Mouse (Mus musculus) neural tube, embryonic 14.5 days (tissue): Measurements from ENCODE around the gene Gm20388. TPM values are rescaled to one million over a fixed set of nuclear protein-coding genes. Genes with fewer than 3 reads are reported as not detected.

Experiments used
- ATAC-seq: fragments of 200-750 bp; cut with Nextera tagmentation; 2 replicates; pipeline ENCODE4 v1.8.0; 2017; ENCODE audit warnings: low read depth, mild to moderate bottlenecking, moderate TSS enrichment, moderate library complexity
- H3K27ac ChIP-seq: fragments of 300-500 bp; sonication (generic); 2 replicates; pipeline ENCODE4 v1.5.1; 2014; ENCODE audit warnings: low read depth, mild to moderate bottlenecking, control low read depth, low read length, moderate library complexity, mixed read lengths
- H3K27me3 ChIP-seq: fragments of 300-500 bp; sonication (generic); 2 replicates; pipeline ENCODE4 v1.6.1; 2014; ENCODE audit warnings: low read length; ENCODE audit not compliant: control insufficient read depth, insufficient read depth
- H3K36me3 ChIP-seq: fragments of 300-500 bp; sonication (generic); 2 replicates; pipeline ENCODE4 v1.6.1; 2014; ENCODE audit warnings: low read length, mixed read lengths; ENCODE audit not compliant: control insufficient read depth, insufficient read depth
- H3K4me1 ChIP-seq: fragments of 300-500 bp; sonication (generic); 2 replicates; pipeline ENCODE4 v1.6.1; 2014; ENCODE audit warnings: low read length; ENCODE audit not compliant: control insufficient read depth, insufficient read depth
- H3K4me2 ChIP-seq: fragments of 300-500 bp; sonication (generic); 2 replicates; pipeline ENCODE4 v1.6.1; 2014; ENCODE audit warnings: mild to moderate bottlenecking, low read depth, low read length, control low read depth
- H3K4me3 ChIP-seq: fragments of 300-500 bp; sonication (generic); 2 replicates; pipeline ENCODE4 v1.5.1; 2014; ENCODE audit warnings: low read depth, low read length, control low read depth, mixed read lengths
- H3K9ac ChIP-seq: fragments of 300-500 bp; sonication (generic); replicated peaks from 2 replicates; pipeline ENCODE4 v1.6.1; 2014; ENCODE audit warnings: low read depth, mild to moderate bottlenecking, control low read depth, low read length, mixed read lengths
- H3K9me3 ChIP-seq: fragments of 300-500 bp; sonication (generic); 2 replicates; pipeline ENCODE4 v1.6.1; 2016; ENCODE audit warnings: low read length; ENCODE audit not compliant: control insufficient read depth
- WGBS: fragments of 180-500 bp; shearing (Covaris S2); extraction: QIAGEN DNeasy Blood & Tissue Kit; methylation state at CpG from one replicate; pipeline ENCODE4 v1.1.7; 2014; 5-methylcytosine and 5-hydroxymethylcytosine counted together
- polyA plus RNA-seq: library from polyadenylated mRNA; unstranded; fragments of >200 nt; fragmentation: Nextera tagmentation; extraction: Ambion mirVana; gene quantifications from 2 replicates; pipeline ENCODE4 v1.2.1, GENCODE M21; 2014

Gm20388 gene
- polyA plus RNA-seq, 1 experiment from 2014 or later, result 10.3 TPM

DNA sequence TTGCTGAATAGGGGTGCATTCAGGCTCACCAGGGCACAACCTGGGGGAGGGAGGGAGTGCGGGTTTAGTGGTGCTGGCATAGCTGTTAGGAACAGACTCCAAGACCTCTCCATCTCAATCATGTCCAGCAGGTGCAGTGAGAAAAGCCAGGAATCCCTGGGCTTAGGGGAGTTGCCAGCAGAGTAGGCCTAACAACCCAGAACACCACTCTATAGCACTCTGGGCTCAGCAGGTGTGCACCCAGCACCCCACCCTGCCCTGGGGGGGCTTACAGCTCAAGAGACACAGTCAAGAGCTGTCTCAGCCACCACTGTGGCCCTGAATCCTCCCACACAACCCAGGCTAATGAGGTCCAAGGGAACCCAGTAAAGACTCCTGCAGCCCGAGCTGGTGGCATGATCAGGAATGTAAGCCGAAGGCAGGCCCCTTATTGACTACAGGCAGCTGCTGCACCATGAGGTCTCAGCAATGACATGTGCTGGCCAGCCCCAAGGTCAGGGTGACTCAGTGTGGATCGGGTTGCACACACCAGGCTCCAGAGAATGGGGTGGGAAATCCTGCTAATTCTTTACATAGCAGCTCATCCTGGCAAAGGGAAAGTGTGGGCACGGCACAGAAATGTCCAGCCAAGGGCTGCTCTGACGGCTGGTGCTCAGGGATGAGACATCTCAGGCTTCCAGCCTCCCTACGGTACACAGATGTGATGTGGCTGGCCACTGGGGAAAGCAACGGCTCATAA, 1991.0 kb downstream of the Gm20388 start:
- Histone ChIP-seq H3K27me3 (no peaks in the 10 kb centered on the region), H3K36me3 (no peaks in the 10 kb centered on the region), H3K9me3 (no peaks in the 10 kb centered on the region), H3K4me3 (0 out of 2 replicates have a peak overlapping the region, but pooled peaks have one; percentile 0), H3K27ac (no peak overlapping the region), H3K4me1 (peaks cover 31% of the 10 kb centered on the region), H3K9ac (no peak overlapping the region; the same call in 1 of the 2 replicates), H3K4me2 (peak overlapping the region; percentile 6; the same call in 1 of the 2 replicates)
- WGBS, result 56% methylated on average over 8 of the region's 8 CpGs
- no peak for ATAC-seq

- Histone ChIP-seq H3K9ac (peak overlapping the region; percentile 32; the same call in 1 of the 2 replicates), H3K4me1 (peaks cover 20% of the 10 kb centered on the region), H3K9me3 (no peaks in the 10 kb centered on the region), H3K4me3 (peak overlapping the region; percentile 12; the same call in 1 of the 2 replicates), H3K27ac (no peak overlapping the region), H3K27me3 (no peaks in the 10 kb centered on the region), H3K4me2 (no peak overlapping the region), H3K36me3 (no peaks in the 10 kb centered on the region)
- WGBS, result 68% methylated on average over 6 of the region's 6 CpGs
- ATAC-seq, result no peak
Measured at GRCm38 (mm10) chr8:121903977-121904376, 1993.3 kb downstream of the Gm20388 start.

DNA sequence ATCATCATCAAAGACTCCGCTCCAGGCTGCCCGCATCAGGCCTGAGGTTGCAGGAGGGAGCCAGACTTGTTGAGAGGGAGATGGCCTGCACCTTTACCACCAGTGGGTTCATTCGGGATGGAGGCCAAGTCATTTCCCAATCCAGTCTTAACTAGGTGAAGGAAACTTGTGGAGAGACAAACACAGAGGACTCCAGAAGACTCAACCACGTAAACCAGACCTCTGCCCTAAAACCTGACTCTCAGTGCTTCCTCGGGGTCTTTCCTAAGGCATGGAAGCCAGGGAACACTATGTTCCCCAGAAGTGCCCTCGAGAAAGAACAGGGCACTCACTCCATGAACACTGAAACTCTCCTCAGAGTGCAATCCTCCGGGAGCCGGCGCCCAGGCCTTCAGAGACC, 1994.4 kb downstream of the Gm20388 start:
- no peaks in the 10 kb centered on the region for H3K27me3 ChIP-seq
- peaks cover 17% of the 10 kb centered on the region for H3K4me1 ChIP-seq
- no peaks in the 10 kb centered on the region for H3K9me3 ChIP-seq
- no peaks in the 10 kb centered on the region for H3K36me3 ChIP-seq
- ATAC-seq, result no peak
- no peak overlapping the region; the same call in 1 of the 2 replicates for H3K4me2 ChIP-seq
- WGBS, result 85% methylated on average over 9 of the region's 9 CpGs
- peak overlapping the region; percentile 2; the same call in 1 of the 2 replicates for H3K4me3 ChIP-seq
- peak overlapping the region; percentile 44; the same call in 1 of the 2 replicates for H3K9ac ChIP-seq
- H3K27ac ChIP-seq, result no peak overlapping the region

DNA sequence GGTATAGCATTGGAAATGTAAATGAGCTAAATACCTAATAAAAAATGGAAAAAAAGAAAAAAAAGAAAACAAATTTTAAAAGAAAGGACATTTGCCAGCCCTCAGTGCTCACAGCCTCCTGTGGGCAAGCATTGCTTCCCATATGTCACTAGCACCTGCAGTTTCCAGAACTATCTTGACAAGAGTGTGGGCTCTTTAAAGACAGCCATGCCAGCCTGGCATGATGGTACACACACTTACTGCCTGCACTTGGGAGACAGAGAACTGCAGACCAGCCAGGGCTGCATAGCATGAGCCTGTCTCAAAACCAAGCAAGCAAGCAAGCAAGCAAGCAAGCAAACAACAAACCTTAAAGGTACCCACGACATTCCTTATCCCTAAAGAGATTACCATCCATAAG, 1994.8 kb downstream of the Gm20388 start:
- WGBS, result 55% methylated on average over 1 of the region's 1 CpGs
- Histone ChIP-seq H3K4me1 (peaks cover 17% of the 10 kb centered on the region), H3K9me3 (no peaks in the 10 kb centered on the region), H3K36me3 (no peaks in the 10 kb centered on the region), H3K27ac (no peak overlapping the region), H3K4me3 (peak overlapping the region; percentile 44), H3K27me3 (no peaks in the 10 kb centered on the region), H3K4me2 (peak overlapping the region; percentile 89), H3K9ac (peak overlapping the region; percentile 44; the same call in 1 of the 2 replicates)
- ATAC-seq, result no peak

- no peak overlapping the region for H3K27ac ChIP-seq
- H3K27me3 ChIP-seq, result no peaks in the 10 kb centered on the region
- no peak for ATAC-seq
- H3K9me3 ChIP-seq, result no peaks in the 10 kb centered on the region
- peaks cover 17% of the 10 kb centered on the region for H3K4me1 ChIP-seq
- H3K9ac ChIP-seq, result peak overlapping the region; percentile 44
- 36% methylated on average over 5 of the region's 5 CpGs for WGBS
- no peaks in the 10 kb centered on the region for H3K36me3 ChIP-seq
- H3K4me2 ChIP-seq, result peak overlapping the region; percentile 89
- H3K4me3 ChIP-seq, result peak overlapping the region; percentile 44
Measured at GRCm38 (mm10) chr8:121905864-121906263, 1995.2 kb downstream of the Gm20388 start.

GRCm38 (mm10) chr8:121906542-121907512, 1996.2 kb downstream of the Gm20388 start:
- peaks cover 17% of the 10 kb centered on the region for H3K4me1 ChIP-seq
- WGBS, result under 1% methylated on average over 62 of the region's 72 CpGs
- peak overlapping the region; percentile 89 for H3K4me2 ChIP-seq
- peak overlapping the region; percentile 68 for H3K9ac ChIP-seq
- no peaks in the 10 kb centered on the region for H3K27me3 ChIP-seq
- H3K36me3 ChIP-seq, result no peaks in the 10 kb centered on the region
- ATAC-seq, result peak; percentile 51
- peak overlapping the region; percentile 4; the same call in 1 of the 2 replicates for H3K27ac ChIP-seq
- H3K9me3 ChIP-seq, result no peaks in the 10 kb centered on the region
- H3K4me3 ChIP-seq, result peak overlapping the region; percentile 44

DNA sequence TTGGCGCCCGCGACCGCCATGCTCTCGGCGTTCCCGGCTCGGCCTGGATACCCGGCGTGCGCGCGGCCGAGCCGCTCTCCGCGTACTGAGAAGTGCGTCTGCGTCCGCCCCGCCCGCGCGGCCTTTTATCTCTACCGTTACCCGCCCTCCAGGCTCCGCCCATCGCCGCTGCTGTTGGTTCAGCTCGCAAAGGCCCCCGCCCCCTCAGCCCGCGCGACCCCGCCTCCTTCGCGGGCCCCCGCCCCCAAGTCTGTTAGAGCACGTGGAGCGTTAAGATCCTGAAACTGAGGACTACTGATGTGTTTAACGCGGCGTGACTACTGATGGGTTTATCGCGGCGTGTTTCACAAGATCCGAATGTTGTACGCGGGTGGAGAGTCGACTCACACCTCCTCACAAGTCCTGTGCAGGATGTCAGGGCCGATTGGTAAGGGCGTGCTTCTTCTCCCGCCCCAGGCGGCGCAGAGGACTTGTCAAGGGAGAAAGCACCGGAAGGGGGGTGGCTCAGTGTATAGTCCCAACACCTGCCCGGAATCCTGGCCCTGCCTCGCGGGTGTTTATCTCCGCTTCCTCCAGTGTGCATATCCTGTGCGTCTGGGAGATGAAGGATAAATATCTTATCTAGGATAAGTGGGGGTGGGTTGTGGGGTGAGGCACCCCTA, 1997.1 kb downstream of the Gm20388 start, which contains the start of gene Slc7a5:
Slc7a5 (minus strand) TSS at position 108 of the 662 bp plus-strand sequence.
- WGBS, result under 1% methylated on average over 61 of the region's 61 CpGs
- Histone ChIP-seq H3K4me1 (peaks cover 17% of the 10 kb centered on the region), H3K36me3 (no peaks in the 10 kb centered on the region), H3K9ac (peak within 1 kb of the TSS; percentile 68), H3K9me3 (no peaks in the 10 kb centered on the region), H3K27me3 (no peaks in the 10 kb centered on the region), H3K4me2 (peak within 1 kb of the TSS; percentile 89), H3K27ac (peak within 1 kb of the TSS; percentile 4; the same call in 1 of the 2 replicates), H3K4me3 (peak within 1 kb of the TSS; percentile 44)
- ATAC-seq, result peak; percentile 91

DNA sequence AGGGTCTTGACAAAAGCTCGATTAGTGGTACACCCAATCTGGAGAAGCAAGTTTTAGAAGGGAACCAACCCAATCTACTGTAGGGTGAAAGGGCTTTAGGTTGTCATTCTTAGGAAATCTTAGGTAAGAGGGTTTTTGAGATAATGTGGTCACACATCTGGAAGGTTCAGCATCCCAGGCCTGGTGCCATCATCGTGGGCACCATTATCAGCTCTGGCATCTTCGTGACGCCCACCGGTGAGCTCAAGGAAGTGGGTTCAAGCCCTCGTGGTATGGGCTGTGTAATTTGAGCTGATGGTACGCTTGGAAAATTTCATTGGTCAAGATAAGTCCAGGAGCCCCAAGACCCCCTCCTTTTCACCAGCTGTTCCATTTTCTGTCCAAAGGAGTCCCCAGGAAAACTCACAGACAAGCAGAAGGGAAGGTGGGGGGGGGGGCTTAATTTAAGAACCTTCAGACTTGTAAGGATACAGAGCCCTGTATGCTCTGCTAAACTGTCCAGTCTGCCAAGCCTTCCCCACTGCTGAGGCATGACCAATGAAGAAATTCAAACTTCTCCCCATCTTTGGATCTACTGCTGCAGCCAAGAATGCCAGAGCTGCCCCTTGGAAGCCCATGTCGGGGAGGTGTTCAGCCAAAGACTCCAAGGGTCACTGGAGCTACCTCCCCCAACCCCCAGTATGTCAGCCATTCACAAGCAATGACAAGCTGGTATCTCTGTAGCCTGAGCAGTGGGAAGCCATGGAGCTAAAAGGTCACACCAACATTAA, 1997.9 kb downstream of the Gm20388 start:
- no peaks in the 10 kb centered on the region for H3K9me3 ChIP-seq
- no peak overlapping the region for H3K4me3 ChIP-seq
- H3K4me1 ChIP-seq, result peaks cover 17% of the 10 kb centered on the region
- no peak for ATAC-seq
- H3K36me3 ChIP-seq, result no peaks in the 10 kb centered on the region
- no peaks in the 10 kb centered on the region for H3K27me3 ChIP-seq
- H3K9ac ChIP-seq, result no peak overlapping the region
- H3K27ac ChIP-seq, result no peak overlapping the region
- WGBS, result 56% methylated on average over 8 of the region's 8 CpGs
- no peak overlapping the region for H3K4me2 ChIP-seq
